Mouse (Mus musculus): ENCODE measurements around the gene Slc35d2.

GRCm38 (mm10) chr13:64153083-64153682 lies 24.0 kb upstream of the Slc35d2 start, which contains the start of gene Zfp367:
- no peak for TF ChIP-seq POLR2A (IDR thresholded peaks at IDR 0.05; ENCODE audit: extremely low read depth, insufficient read depth, low read length)
- TF ChIP-seq CTCF (IDR thresholded peaks at IDR 0.05; ENCODE audit: low read depth, low read length): no peak

Measured in liver, adult 2 months (tissue).